Mouse (Mus musculus) hindbrain, embryonic 10.5 days (tissue): ENCODE data around the gene Smco3. TPM values are rescaled to one million over a fixed set of nuclear protein-coding genes. Genes with fewer than 3 reads are reported as not detected.

ENCODE experiments used
- polyA plus RNA-seq: library from polyadenylated mRNA; unstranded; fragments of >200 nt; fragmentation: Nextera tagmentation; extraction: Ambion mirVana; gene quantifications from 2 replicates; pipeline ENCODE4 v1.2.1, GENCODE M21; 2016

Smco3 gene
- polyA plus RNA-seq, 1 experiment from 2014 or later: not detected

Other genes starting within 250 kb of the Smco3 start
- 1.8 TPM in 2 replicates for gene Plbd1, start 173.5 kb downstream of the Smco3 start, polyA plus RNA-seq
- gene Gucy2c, start 53.7 kb downstream of the Smco3 start, polyA plus RNA-seq: 0.05 and 0.11 TPM in 2 replicates
- gene Hist4h4, start 31.0 kb downstream of the Smco3 start, polyA plus RNA-seq: 0.65 and 0.78 TPM in 2 replicates
- gene H2afj, start 27.2 kb downstream of the Smco3 start, polyA plus RNA-seq: 105 and 120 TPM in 2 replicates
- 1.1 and 2.3 TPM in 2 replicates for gene BC049715, start 7.8 kb downstream of the Smco3 start, polyA plus RNA-seq
- 140 and 155 TPM in 2 replicates for gene Wbp11, start 7.2 kb downstream of the Smco3 start, polyA plus RNA-seq
- gene Art4, start 22.3 kb upstream of the Smco3 start, polyA plus RNA-seq: 1.7 and 2.3 TPM in 2 replicates
- 0.85 and 3.3 TPM in 2 replicates for gene Mgp, start 40.4 kb upstream of the Smco3 start, polyA plus RNA-seq
- 0.24 TPM in 1 of 2 replicates, not detected in the other for gene Erp27, start 86.7 kb upstream of the Smco3 start, polyA plus RNA-seq
- not detected in 2 replicates for gene Pde6h, start 88.4 kb upstream of the Smco3 start, polyA plus RNA-seq
- 26.5 and 35.2 TPM in 2 replicates for gene Arhgdib, start 106.4 kb upstream of the Smco3 start, polyA plus RNA-seq